Mouse (Mus musculus): ENCODE measurements around the gene Dmpk. TPM values are rescaled to one million over a fixed set of nuclear protein-coding genes. Genes with fewer than 3 reads are reported as not detected.
A peak's percentile ranks its signal among the peaks of the same experiment; 100 is the strongest.

Gene Dmpk
- polyA plus RNA-seq, 1 experiment: 6.0 TPM

DNA sequence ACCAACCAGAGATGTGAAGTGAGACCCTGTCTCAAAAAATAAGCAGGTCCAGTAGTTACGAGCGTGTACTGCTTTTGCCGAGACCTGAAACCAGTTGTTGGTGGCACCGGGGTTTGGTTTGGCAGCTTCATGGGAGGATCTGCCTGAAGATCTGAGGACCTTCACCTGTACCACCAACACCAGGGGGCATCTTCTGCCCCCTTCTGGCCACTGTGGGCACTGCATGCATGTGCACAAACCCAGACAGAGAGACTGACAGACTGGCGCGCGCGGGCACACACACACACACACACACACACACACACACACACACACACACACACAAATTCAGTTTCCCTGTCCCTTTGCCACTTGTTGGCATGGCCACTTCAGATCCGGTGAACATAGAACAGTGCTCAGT is 10.1 kb upstream of the Dmpk start:
- Histone ChIP-seq H3K9me3 (ENCODE audit: control insufficient read depth, low read length) (no peaks in the 10 kb centered on the region), H3K27me3 (ENCODE audit: control insufficient read depth) (no peaks in the 10 kb centered on the region), H3K4me3 (replicated peaks) (no peak overlapping the region), H3K4me1 (ENCODE audit: control insufficient read depth) (peaks cover 34% of the 10 kb centered on the region), H3K36me3 (ENCODE audit: control insufficient read depth) (peaks cover 9% of the 10 kb centered on the region)
- TF ChIP-seq GATA1 (IDR thresholded peaks at IDR 0.05; ENCODE audit: low read length) (no peak), TAL1 (IDR thresholded peaks at IDR 0.05; ENCODE audit: low read length) (no peak)

GRCm38 (mm10) chr7:19074494-19074893 is 9.2 kb upstream of the Dmpk start:
- peaks cover 18% of the 10 kb centered on the region for H3K36me3 ChIP-seq (ENCODE audit: control insufficient read depth)
- no peak for TF ChIP-seq TAL1 (IDR thresholded peaks at IDR 0.05; ENCODE audit: low read length)
- TF ChIP-seq GATA1 (IDR thresholded peaks at IDR 0.05; ENCODE audit: low read length): no peak
- H3K9me3 ChIP-seq (ENCODE audit: control insufficient read depth, low read length): no peaks in the 10 kb centered on the region
- H3K27me3 ChIP-seq (ENCODE audit: control insufficient read depth): no peaks in the 10 kb centered on the region
- H3K4me1 ChIP-seq (ENCODE audit: control insufficient read depth): peaks cover 38% of the 10 kb centered on the region
- no peak overlapping the region for H3K4me3 ChIP-seq (replicated peaks)

DNA sequence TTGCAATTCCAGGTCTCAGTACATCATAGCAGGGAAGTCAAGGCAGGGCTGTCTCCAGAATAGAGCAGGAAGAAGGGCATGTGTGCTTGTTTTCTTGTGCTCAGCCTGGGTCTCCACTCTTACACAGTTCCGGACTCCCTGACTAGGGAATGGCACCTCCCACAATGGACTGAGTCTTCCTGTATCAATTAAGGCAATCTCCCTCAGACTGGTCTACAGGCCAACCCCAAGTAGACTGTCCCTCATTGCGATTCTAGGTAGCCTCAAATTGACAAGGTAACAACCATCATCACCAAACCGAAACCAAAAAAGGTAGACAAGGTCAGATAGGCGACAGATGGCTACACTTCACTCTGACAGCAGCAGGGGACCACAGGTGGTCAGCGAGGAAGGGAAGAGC is 8.4 kb upstream of the Dmpk start:
- TF ChIP-seq TAL1 (IDR thresholded peaks at IDR 0.05; ENCODE audit: low read length) (no peak), GATA1 (IDR thresholded peaks at IDR 0.05; ENCODE audit: low read length) (no peak)
- peak overlapping the region; percentile 83 for H3K4me3 ChIP-seq (replicated peaks)
- peaks cover 38% of the 10 kb centered on the region for H3K4me1 ChIP-seq (ENCODE audit: control insufficient read depth)
- peaks cover 25% of the 10 kb centered on the region for H3K36me3 ChIP-seq (ENCODE audit: control insufficient read depth)
- no peaks in the 10 kb centered on the region for H3K9me3 ChIP-seq (ENCODE audit: control insufficient read depth, low read length)
- no peaks in the 10 kb centered on the region for H3K27me3 ChIP-seq (ENCODE audit: control insufficient read depth)

GRCm38 (mm10) chr7:19075723-19076585 is 7.7 kb upstream of the Dmpk start, which contains the start of gene Dmwd:
Gene Dmwd, plus strand, starts transcription at chr7:19076227.
- Histone ChIP-seq H3K9me3 (ENCODE audit: control insufficient read depth, low read length) (no peaks in the 10 kb centered on the region), H3K4me1 (ENCODE audit: control insufficient read depth) (peaks cover 38% of the 10 kb centered on the region), H3K36me3 (ENCODE audit: control insufficient read depth) (peaks cover 33% of the 10 kb centered on the region), H3K4me3 (replicated peaks) (peak within 1 kb of the TSS; percentile 83), H3K27me3 (ENCODE audit: control insufficient read depth) (no peaks in the 10 kb centered on the region)
- TF ChIP-seq GATA1 (IDR thresholded peaks at IDR 0.05; ENCODE audit: low read length) (no peak), TAL1 (IDR thresholded peaks at IDR 0.05; ENCODE audit: low read length) (no peak)

DNA sequence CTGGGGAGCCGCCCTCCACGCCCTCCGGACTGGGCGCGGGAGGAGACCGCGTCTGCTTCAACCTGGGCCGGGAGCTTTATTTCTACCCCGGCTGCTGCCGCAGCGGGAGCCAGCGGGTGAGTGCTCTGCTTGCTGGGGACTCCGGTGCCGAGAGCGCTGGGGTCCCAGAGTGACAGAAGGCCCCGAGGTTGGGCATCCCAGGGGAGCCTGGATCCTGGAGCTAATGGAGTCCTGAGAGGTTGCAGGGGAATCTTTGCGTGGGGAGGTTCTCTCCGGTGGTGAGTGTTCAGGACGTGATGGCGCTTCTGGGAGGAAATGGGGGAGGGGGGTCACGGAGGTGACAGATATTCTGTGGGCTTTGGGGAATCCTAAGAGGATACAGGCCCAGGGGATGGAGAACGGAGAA is 7.1 kb upstream of the Dmpk start:
- Histone ChIP-seq H3K4me3 (replicated peaks) (peak overlapping the region; percentile 83), H3K27me3 (ENCODE audit: control insufficient read depth) (no peaks in the 10 kb centered on the region), H3K9me3 (ENCODE audit: control insufficient read depth, low read length) (no peaks in the 10 kb centered on the region), H3K36me3 (ENCODE audit: control insufficient read depth) (peaks cover 39% of the 10 kb centered on the region), H3K4me1 (ENCODE audit: control insufficient read depth) (peaks cover 38% of the 10 kb centered on the region)
- no peak for TF ChIP-seq TAL1 (IDR thresholded peaks at IDR 0.05; ENCODE audit: low read length)
- no peak for TF ChIP-seq GATA1 (IDR thresholded peaks at IDR 0.05; ENCODE audit: low read length)

DNA sequence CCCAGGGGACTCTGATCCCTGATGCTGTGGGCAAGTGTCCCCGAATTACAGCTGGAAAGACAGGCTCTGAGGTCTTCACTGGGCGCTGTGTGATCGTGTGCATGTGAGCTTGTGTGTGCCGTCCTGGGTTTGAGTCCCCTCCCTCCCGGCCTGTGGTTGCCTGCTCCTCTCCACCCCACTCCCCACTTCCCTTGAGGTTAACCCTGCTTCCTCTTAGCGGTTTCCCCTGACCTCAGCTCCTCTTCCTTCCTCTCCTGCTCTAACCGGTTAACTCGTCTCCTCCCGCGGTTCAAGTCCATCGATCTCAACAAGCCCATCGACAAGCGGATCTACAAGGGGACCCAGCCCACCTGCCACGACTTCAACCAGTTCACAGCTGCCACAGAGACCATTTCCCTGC is 5.9 kb upstream of the Dmpk start:
- Histone ChIP-seq H3K36me3 (ENCODE audit: control insufficient read depth) (peaks cover 51% of the 10 kb centered on the region), H3K27me3 (ENCODE audit: control insufficient read depth) (no peaks in the 10 kb centered on the region)

GRCm38 (mm10) chr7:19078732-19079131 is 4.9 kb upstream of the Dmpk start:
- peaks cover 53% of the 10 kb centered on the region for H3K36me3 ChIP-seq (ENCODE audit: control insufficient read depth)
- TF ChIP-seq TAL1 (IDR thresholded peaks at IDR 0.05; ENCODE audit: low read length) (no peak), GATA1 (IDR thresholded peaks at IDR 0.05; ENCODE audit: low read length) (no peak)
- H3K4me3 ChIP-seq (replicated peaks): no peak overlapping the region
- H3K9me3 ChIP-seq (ENCODE audit: control insufficient read depth, low read length): no peaks in the 10 kb centered on the region
- no peaks in the 10 kb centered on the region for H3K27me3 ChIP-seq (ENCODE audit: control insufficient read depth)
- H3K4me1 ChIP-seq (ENCODE audit: control insufficient read depth): peaks cover 39% of the 10 kb centered on the region

More for the DNA sequence above, 5.9 kb upstream of the Dmpk start:
- Histone ChIP-seq H3K4me1 (ENCODE audit: control insufficient read depth) (peaks cover 38% of the 10 kb centered on the region), H3K4me3 (replicated peaks) (peak overlapping the region; percentile 19), H3K9me3 (ENCODE audit: control insufficient read depth, low read length) (no peaks in the 10 kb centered on the region)
- TF ChIP-seq TAL1 (IDR thresholded peaks at IDR 0.05; ENCODE audit: low read length) (no peak), GATA1 (IDR thresholded peaks at IDR 0.05; ENCODE audit: low read length) (no peak)

GRCm38 (mm10) chr7:19080451-19080950 is 3.1 kb upstream of the Dmpk start:
- peaks cover 53% of the 10 kb centered on the region for H3K36me3 ChIP-seq (ENCODE audit: control insufficient read depth)
- no peak overlapping the region for H3K4me3 ChIP-seq (replicated peaks)
- H3K4me1 ChIP-seq (ENCODE audit: control insufficient read depth): peaks cover 46% of the 10 kb centered on the region
- no peaks in the 10 kb centered on the region for H3K9me3 ChIP-seq (ENCODE audit: control insufficient read depth, low read length)
- TF ChIP-seq GATA1 (IDR thresholded peaks at IDR 0.05; ENCODE audit: low read length): no peak
- no peak for TF ChIP-seq TAL1 (IDR thresholded peaks at IDR 0.05; ENCODE audit: low read length)
- peaks cover 3% of the 10 kb centered on the region for H3K27me3 ChIP-seq (ENCODE audit: control insufficient read depth)

DNA sequence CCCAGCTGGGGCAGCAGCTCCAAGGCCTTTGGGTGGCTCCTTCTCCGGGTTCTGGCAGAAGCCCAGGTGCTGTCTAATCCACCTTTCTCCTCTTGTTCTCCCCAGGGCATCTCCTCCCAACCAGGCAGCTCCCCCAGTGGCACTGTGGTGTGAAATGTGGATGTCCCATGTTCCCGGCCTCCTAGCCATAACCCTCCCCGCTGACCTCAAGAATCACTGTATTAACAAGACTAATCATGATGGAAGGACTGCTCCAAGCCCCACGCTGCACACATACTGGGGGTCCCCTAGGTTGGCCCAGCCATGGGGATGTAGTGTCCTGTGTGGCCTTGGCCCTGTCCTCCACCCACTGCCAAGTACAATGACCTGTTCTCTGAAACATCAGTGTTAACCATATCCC is 1.5 kb upstream of the Dmpk start:
- H3K9me3 ChIP-seq (ENCODE audit: control insufficient read depth, low read length): no peaks in the 10 kb centered on the region
- H3K4me3 ChIP-seq (replicated peaks): no peak overlapping the region
- peaks cover 48% of the 10 kb centered on the region for H3K4me1 ChIP-seq (ENCODE audit: control insufficient read depth)
- TF ChIP-seq GATA1 (IDR thresholded peaks at IDR 0.05; ENCODE audit: low read length) (no peak), TAL1 (IDR thresholded peaks at IDR 0.05; ENCODE audit: low read length) (no peak)
- H3K27me3 ChIP-seq (ENCODE audit: control insufficient read depth): peaks cover 3% of the 10 kb centered on the region
- H3K36me3 ChIP-seq (ENCODE audit: control insufficient read depth): peaks cover 57% of the 10 kb centered on the region
